Mouse (Mus musculus) heart, postnatal 0 days (tissue): ENCODE results near the gene Card10. TPM values are rescaled to one million over a fixed set of nuclear protein-coding genes. Genes with fewer than 3 reads are reported as not detected.

Experiments used
- ATAC-seq: fragments of 200-750 bp; cut with Nextera tagmentation; 2 replicates; pipeline ENCODE4 v1.8.0; 2017; ENCODE audit warnings: low read depth, moderate number of reproducible peaks, moderate library complexity; ENCODE audit not compliant: insufficient read depth
- DNase-seq: peaks from one replicate; pipeline ENCODE4 v3.0.0-alpha.2; 2016; ENCODE audit warnings: low spot score
- H3K27ac ChIP-seq: fragments of 300-500 bp; sonication (generic); 2 replicates; pipeline ENCODE4 v1.5.1; 2014; ENCODE audit warnings: low read depth, mild to moderate bottlenecking
- H3K27me3 ChIP-seq: fragments of 300-500 bp; sonication (generic); 2 replicates; pipeline ENCODE4 v1.6.1; 2014; ENCODE audit warnings: low read length, mixed read lengths; ENCODE audit not compliant: control insufficient read depth, insufficient read depth
- H3K36me3 ChIP-seq: fragments of 300-500 bp; sonication (generic); replicated peaks from 2 replicates; pipeline ENCODE4 v1.6.1; 2014; ENCODE audit warnings: low read length, mixed read lengths; ENCODE audit not compliant: control insufficient read depth, insufficient read depth
- H3K4me1 ChIP-seq: fragments of 300-500 bp; sonication (generic); 2 replicates; pipeline ENCODE4 v1.6.1; 2014; ENCODE audit warnings: antibody characterized with exemption; ENCODE audit not compliant: control insufficient read depth, insufficient read depth
- H3K4me2 ChIP-seq: fragments of 300-500 bp; sonication (generic); 2 replicates; pipeline ENCODE4 v1.6.1; 2014; ENCODE audit warnings: low read depth, mild to moderate bottlenecking, low read length, moderate library complexity
- H3K4me3 ChIP-seq: fragments of 300-500 bp; sonication (generic); 2 replicates; pipeline ENCODE4 v1.5.1; 2014; ENCODE audit warnings: low read depth, low read length
- H3K9ac ChIP-seq: fragments of 300-500 bp; sonication (generic); replicated peaks from 2 replicates; pipeline ENCODE4 v1.6.1; 2014; ENCODE audit warnings: low read depth, low read length, mixed read lengths
- H3K9me3 ChIP-seq: fragments of 300-500 bp; sonication (generic); replicated peaks from 2 replicates; pipeline ENCODE4 v1.6.1; 2016; ENCODE audit warnings: low read length; ENCODE audit not compliant: control insufficient read depth
- CTCF ChIP-seq: IDR thresholded peaks from 2 replicates; pipeline ENCODE4 v1.5.1; 2016; ENCODE audit warnings: antibody characterized with exemption, control low read depth, low read depth
- EP300 ChIP-seq: IDR thresholded peaks from 2 replicates; pipeline ENCODE4 v1.6.1; 2016; ENCODE audit warnings: antibody characterized with exemption, low read depth
- WGBS: fragments of 180-500 bp; shearing (Covaris S2); extraction: QIAGEN DNeasy Blood & Tissue Kit; methylation state at CpG from one replicate; pipeline ENCODE4 v1.1.7; 2014; 5-methylcytosine and 5-hydroxymethylcytosine counted together
- polyA plus RNA-seq: library from polyadenylated mRNA; unstranded; fragments of >200 nt; fragmentation: Nextera tagmentation; extraction: Ambion mirVana; gene quantifications from 2 replicates; pipeline ENCODE4 v1.2.1, GENCODE M21; 2015
- total RNA-seq: library from RNA; depleted of rRNA; stranded (reverse); fragments of >200 nt; gene quantifications from 2 replicates; pipeline ENCODE4 v1.2.3, GENCODE M21; 2014; ENCODE audit warnings: low replicate concordance

Gene Card10
- total and polyA plus RNA-seq, 2 experiments from 2014 or later, result 4.6 to 6.4 TPM

DNA sequence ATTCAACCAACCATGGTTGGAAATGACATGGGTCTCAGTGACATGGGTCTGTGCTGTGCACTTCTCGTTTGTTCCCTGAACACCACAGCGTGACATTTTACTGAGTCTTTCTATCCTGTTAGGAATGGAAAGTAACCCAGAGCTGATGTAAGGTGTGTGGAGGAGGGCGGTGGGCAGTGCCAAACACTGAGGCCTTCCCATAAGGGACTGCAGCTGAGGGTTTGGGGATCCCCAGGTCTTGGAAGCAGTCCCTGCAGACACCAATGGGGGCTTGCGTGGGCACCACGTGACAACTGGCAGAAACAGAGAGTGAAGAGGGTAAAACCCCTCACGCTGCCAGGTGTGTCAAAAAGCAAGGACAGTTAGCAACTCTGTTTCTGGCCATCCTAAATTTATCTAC, 44.7 kb downstream of the Card10 start:
- H3K4me1 ChIP-seq, result no peaks in the 10 kb centered on the region
- no peaks in the 10 kb centered on the region for H3K36me3 ChIP-seq
- DNase-seq (no peak), ATAC-seq (no peak)
- H3K9ac ChIP-seq, result no peak overlapping the region
- H3K4me3 ChIP-seq, result no peak overlapping the region
- 0 out of 2 replicates have a peak, but pooled peaks cover 7% of the 10 kb centered on the region for H3K27me3 ChIP-seq
- H3K4me2 ChIP-seq, result no peak overlapping the region
- H3K9me3 ChIP-seq, result no peaks in the 10 kb centered on the region
- WGBS, result 89% methylated on average over 6 of the region's 6 CpGs
- no peak overlapping the region for H3K27ac ChIP-seq
- TF ChIP-seq CTCF (no peak), EP300 (no peak)

DNA sequence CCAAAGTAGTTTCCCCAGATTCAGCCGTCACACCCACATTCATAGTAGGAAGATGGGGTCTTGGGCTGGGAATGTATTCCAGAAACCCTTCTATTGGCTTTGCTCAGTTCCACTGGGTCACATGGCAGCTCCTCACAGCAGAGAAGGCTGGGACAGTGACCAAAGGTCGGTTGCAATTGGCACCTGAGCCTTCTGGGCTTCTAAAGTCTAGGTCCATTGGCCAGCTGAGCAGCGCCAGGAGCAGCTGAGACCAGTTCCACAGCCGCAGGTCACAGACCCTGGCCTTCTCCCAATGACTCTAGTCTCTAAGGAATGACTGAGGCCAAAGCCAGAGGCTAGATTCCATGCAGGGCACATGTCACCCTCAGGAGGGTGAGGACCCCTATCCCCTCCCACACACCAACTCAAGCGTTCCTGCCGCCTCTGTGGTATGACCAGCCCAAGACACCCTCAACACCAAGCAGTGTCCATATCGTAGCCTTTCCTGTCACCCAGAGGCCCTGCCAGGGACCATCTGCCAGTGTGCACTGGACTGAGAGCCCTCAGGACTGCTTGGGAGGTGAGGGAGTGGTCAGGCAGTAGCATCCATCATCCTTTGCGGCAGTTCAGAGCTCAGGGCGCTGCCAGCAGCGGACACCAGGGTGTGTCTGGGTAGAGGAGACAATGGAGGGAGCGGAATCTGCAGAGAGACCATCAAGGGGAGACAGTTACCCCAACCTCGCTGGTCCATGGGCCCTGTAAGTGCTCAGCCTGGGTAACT, 46.7 kb downstream of the Card10 start:
- no peaks in the 10 kb centered on the region for H3K4me1 ChIP-seq
- no peak overlapping the region for H3K4me3 ChIP-seq
- 76% methylated on average over 12 of the region's 12 CpGs for WGBS
- H3K27ac ChIP-seq, result no peak overlapping the region
- ATAC-seq (no peak), DNase-seq (no peak)
- TF ChIP-seq CTCF, result no peak
- TF ChIP-seq EP300, result no peak
- H3K4me2 ChIP-seq, result no peak overlapping the region
- no peaks in the 10 kb centered on the region for H3K36me3 ChIP-seq
- no peaks in the 10 kb centered on the region for H3K9me3 ChIP-seq
- H3K9ac ChIP-seq, result no peak overlapping the region
- H3K27me3 ChIP-seq, result 0 out of 2 replicates have a peak, but pooled peaks cover 11% of the 10 kb centered on the region

DNA sequence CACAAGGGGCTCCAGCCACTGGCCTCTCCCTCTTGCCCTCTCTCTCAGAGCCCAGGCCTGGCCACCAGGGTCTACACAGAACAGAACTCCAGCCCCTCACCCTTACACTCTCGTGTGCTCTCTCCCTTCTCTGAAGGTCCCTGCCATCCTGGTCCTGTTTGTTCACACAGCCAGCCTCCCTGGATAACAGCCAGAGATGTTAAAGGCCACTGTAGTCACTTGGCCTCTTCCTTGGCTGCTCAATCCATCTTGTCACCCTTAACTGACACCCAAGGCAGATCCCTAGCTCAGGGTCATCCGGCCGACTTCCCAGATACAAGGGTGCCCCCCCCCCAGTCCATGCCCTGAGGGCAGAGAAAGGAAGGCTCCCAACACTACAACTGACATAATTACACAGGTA, 47.6 kb downstream of the Card10 start:
- no peak overlapping the region for H3K4me3 ChIP-seq
- H3K4me2 ChIP-seq, result no peak overlapping the region
- no peak for TF ChIP-seq EP300
- H3K9me3 ChIP-seq, result no peaks in the 10 kb centered on the region
- no peak overlapping the region for H3K27ac ChIP-seq
- DNase-seq (no peak), ATAC-seq (no peak)
- H3K36me3 ChIP-seq, result no peaks in the 10 kb centered on the region
- 0 out of 2 replicates have a peak, but pooled peaks cover 8% of the 10 kb centered on the region for H3K27me3 ChIP-seq
- H3K4me1 ChIP-seq, result no peaks in the 10 kb centered on the region
- H3K9ac ChIP-seq, result no peak overlapping the region
- WGBS, result 56% methylated on average over 3 of the region's 3 CpGs

DNA sequence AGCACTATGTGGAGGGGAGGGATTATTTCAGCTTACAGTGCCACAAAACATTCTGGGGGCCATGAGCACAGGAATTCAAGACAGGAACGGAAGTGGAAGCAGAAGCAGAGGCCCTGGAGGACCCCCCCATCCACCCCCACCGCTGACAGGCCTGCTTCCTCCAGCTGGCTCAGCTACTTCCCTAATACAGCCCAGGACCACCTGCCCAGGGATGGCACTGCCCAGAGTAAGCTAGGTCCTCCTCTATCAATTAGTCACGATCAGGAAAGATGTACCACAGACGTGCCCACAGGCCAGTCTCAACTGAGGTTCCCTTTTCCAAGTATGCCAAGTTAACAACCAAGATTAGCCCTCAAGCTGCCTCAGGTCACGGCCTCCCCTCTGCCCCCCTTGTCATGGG, 48.7 kb downstream of the Card10 start:
- Histone ChIP-seq H3K4me3 (no peak overlapping the region), H3K27me3 (0 out of 2 replicates have a peak, but pooled peaks cover 7% of the 10 kb centered on the region), H3K4me1 (no peaks in the 10 kb centered on the region), H3K4me2 (no peak overlapping the region), H3K27ac (no peak overlapping the region), H3K36me3 (no peaks in the 10 kb centered on the region), H3K9me3 (no peaks in the 10 kb centered on the region), H3K9ac (no peak overlapping the region)
- TF ChIP-seq CTCF (no peak), EP300 (no peak)
- 53% methylated on average over 5 of the region's 5 CpGs for WGBS
- no peak for ATAC-seq
- DNase-seq, result no peak

DNA sequence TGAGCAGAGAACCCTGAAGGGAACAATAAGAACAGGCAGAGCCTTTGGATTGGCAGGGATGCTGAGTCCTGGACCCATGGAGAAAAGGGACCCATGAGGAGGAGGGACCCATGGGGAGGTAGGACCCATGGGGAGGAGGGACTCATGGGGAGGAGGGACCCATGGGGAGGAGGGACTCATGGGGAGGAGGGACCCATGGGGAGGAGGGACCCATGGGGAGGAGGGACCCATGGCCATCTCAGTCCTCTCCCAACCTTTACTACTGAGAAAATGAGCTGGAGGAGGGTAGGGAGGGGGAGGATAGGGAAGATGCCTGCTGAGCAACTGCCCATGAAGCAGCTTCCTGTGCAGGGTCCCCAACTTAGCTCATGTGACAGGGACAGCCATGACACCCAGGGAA, 49.9 kb downstream of the Card10 start:
- ATAC-seq (no peak), DNase-seq (no peak)
- Histone ChIP-seq H3K36me3 (no peaks in the 10 kb centered on the region), H3K9me3 (no peaks in the 10 kb centered on the region), H3K27ac (no peak overlapping the region), H3K4me1 (no peaks in the 10 kb centered on the region), H3K4me2 (no peak overlapping the region), H3K4me3 (no peak overlapping the region), H3K9ac (no peak overlapping the region), H3K27me3 (0 out of 2 replicates have a peak, but pooled peaks cover 4% of the 10 kb centered on the region)
- TF ChIP-seq EP300 (no peak), CTCF (no peak)
